Mouse (Mus musculus) bone marrow macrophage, adult 2 months (primary cell): Measurements from ENCODE around the gene Crbn.

Experiments
- CTCF ChIP-seq: IDR thresholded peaks from 2 replicates; pipeline ENCODE4 v1.5.1; 2012; ENCODE audit warnings: low read depth, mild to moderate bottlenecking, low read length, moderate library complexity
- POLR2A ChIP-seq: IDR thresholded peaks from 2 replicates; pipeline ENCODE4 v1.6.1; 2012; ENCODE audit warnings: mild to moderate bottlenecking, low read depth, low read length, borderline replicate concordance

DNA sequence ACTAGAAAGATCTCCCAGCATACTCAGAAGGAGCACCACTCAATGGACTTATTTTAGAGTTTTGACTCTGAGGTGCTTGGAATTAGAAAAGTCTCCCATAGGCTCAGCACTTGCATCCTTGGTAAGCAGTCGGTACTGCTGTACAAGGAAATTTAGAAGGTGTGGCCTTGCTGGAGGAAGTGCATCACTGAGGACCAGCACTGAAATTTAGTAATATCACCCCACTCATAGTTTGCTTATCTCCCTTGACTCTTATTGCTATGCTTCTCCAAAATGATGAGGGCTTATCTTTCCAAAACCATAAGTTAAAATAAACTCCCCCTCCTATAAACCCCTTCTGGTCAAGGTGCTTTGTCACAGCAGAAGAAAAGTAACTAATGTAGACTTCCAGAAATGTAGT lies 38.4 kb downstream of the Crbn start:
- TF ChIP-seq CTCF (no peak), POLR2A (no peak)
